Mouse (Mus musculus) forebrain, postnatal 0 days (tissue): ENCODE results near the gene Atp6v1a. TPM values are rescaled to one million over a fixed set of nuclear protein-coding genes. Genes with fewer than 3 reads are reported as not detected.

Source experiments
- ATAC-seq: fragments of 200-750 bp; cut with Nextera tagmentation; 2 replicates; pipeline ENCODE4 v1.8.0; 2017; ENCODE audit warnings: mild to moderate bottlenecking, moderate library complexity
- DNase-seq: peaks from one replicate; pipeline ENCODE4 v3.0.0-alpha.2; 2015
- H3K27ac ChIP-seq: fragments of 300-500 bp; sonication (generic); 2 replicates; pipeline ENCODE4 v1.5.1; 2014; ENCODE audit warnings: low read depth, mild to moderate bottlenecking, antibody characterized with exemption, low read length, moderate library complexity, mixed read lengths
- H3K27me3 ChIP-seq: fragments of 300-500 bp; sonication (generic); 2 replicates; pipeline ENCODE4 v1.6.1; 2014; ENCODE audit warnings: mild to moderate bottlenecking, low read length, mixed read lengths; ENCODE audit not compliant: insufficient read depth
- H3K36me3 ChIP-seq: fragments of 300-500 bp; sonication (generic); 2 replicates; pipeline ENCODE4 v1.6.1; 2014; ENCODE audit warnings: mild to moderate bottlenecking, moderate library complexity; ENCODE audit not compliant: insufficient read depth
- H3K4me1 ChIP-seq: fragments of 300-500 bp; sonication (generic); 2 replicates; pipeline ENCODE4 v1.6.1; 2014; ENCODE audit warnings: antibody characterized with exemption; ENCODE audit not compliant: insufficient read depth
- H3K4me2 ChIP-seq: fragments of 300-500 bp; sonication (generic); 2 replicates; pipeline ENCODE4 v1.6.1; 2014; ENCODE audit warnings: low read depth, mild to moderate bottlenecking, moderate library complexity
- H3K4me3 ChIP-seq: fragments of 300-500 bp; sonication (generic); 2 replicates; pipeline ENCODE4 v1.5.1; 2014; ENCODE audit warnings: low read depth, low read length, mixed read lengths
- H3K9ac ChIP-seq: fragments of 300-500 bp; sonication (generic); 2 replicates; pipeline ENCODE4 v1.6.1; 2014; ENCODE audit warnings: mild to moderate bottlenecking
- H3K9me3 ChIP-seq: fragments of 300-500 bp; sonication (generic); 2 replicates; pipeline ENCODE4 v1.6.1; 2016; ENCODE audit warnings: low read length
- CTCF ChIP-seq: sonication (generic); IDR thresholded peaks from 2 replicates; pipeline ENCODE4 v1.5.1; 2016; ENCODE audit warnings: antibody characterized with exemption, control low read depth, low read depth
- WGBS: fragments of 180-500 bp; shearing (Covaris S2); extraction: QIAGEN DNeasy Blood & Tissue Kit; methylation state at CpG from one replicate; pipeline ENCODE4 v1.1.7; 2014; 5-methylcytosine and 5-hydroxymethylcytosine counted together
- polyA plus RNA-seq: library from polyadenylated mRNA; unstranded; fragments of >200 nt; fragmentation: Nextera tagmentation; extraction: Ambion mirVana; gene quantifications from 2 replicates; pipeline ENCODE4 v1.2.1, GENCODE M21; 2015
- total RNA-seq: library from RNA; depleted of rRNA; stranded (reverse); fragments of >200 nt; gene quantifications from 2 replicates; pipeline ENCODE4 v1.2.3, GENCODE M21; 2014

The Atp6v1a gene
- total and polyA plus RNA-seq, 2 experiments from 2014 or later, result 149 to 192 TPM

DNA sequence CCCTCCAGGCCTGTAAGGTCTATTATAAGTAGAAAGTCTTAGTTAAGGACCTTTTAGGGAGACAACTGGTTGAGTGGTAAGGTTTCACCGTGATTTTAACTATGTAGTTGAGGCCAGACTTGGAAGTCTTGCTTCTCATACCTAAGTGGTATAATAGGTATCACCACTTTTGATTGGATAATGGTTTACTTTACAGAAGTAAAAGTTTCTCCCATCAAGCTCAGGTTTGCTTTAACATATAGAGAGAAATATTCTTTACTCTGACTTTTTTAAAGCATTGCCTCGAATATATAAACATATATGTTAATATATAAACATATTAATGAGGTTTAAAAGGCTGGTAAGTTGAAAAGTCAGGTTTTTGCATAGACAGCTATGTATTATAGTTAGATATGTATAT is 24.3 kb upstream of the Atp6v1a start:
- no peaks in the 10 kb centered on the region for H3K9me3 ChIP-seq
- H3K27me3 ChIP-seq, result no peaks in the 10 kb centered on the region
- H3K27ac ChIP-seq, result no peak overlapping the region
- WGBS, result 94% methylated on average over 2 of the region's 2 CpGs
- no peaks in the 10 kb centered on the region for H3K4me1 ChIP-seq
- DNase-seq (no peak), ATAC-seq (no peak)
- no peaks in the 10 kb centered on the region; the same call in 1 of the 2 replicates for H3K36me3 ChIP-seq
- no peak overlapping the region for H3K4me2 ChIP-seq
- H3K9ac ChIP-seq, result no peak overlapping the region
- TF ChIP-seq CTCF, result no peak
- H3K4me3 ChIP-seq, result no peak overlapping the region

DNA sequence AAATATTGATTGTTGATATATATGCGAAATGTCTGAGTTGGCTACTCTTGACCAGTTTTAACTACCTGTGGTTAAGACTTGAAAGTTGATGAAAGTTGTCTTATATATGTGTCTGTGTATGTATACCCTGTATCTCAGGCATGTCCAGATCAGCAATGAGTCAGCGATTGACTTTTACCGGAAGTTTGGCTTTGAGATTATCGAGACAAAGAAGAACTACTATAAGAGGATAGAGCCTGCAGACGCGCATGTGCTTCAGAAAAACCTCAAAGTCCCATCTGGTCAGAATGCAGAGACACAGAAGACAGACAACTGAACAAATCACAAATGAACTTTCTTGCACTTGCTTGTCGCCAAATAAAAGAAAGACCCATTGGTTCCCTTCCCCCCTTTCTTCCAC is 19.8 kb upstream of the Atp6v1a start:
- no peaks in the 10 kb centered on the region for H3K9me3 ChIP-seq
- WGBS, result 92% methylated on average over 7 of the region's 7 CpGs
- H3K27ac ChIP-seq, result no peak overlapping the region
- no peaks in the 10 kb centered on the region for H3K4me1 ChIP-seq
- no peak overlapping the region for H3K9ac ChIP-seq
- H3K4me2 ChIP-seq, result no peak overlapping the region
- no peaks in the 10 kb centered on the region for H3K27me3 ChIP-seq
- H3K4me3 ChIP-seq, result no peak overlapping the region
- no peak for TF ChIP-seq CTCF
- ATAC-seq (no peak), DNase-seq (no peak)
- no peaks in the 10 kb centered on the region; the same call in 1 of the 2 replicates for H3K36me3 ChIP-seq

DNA sequence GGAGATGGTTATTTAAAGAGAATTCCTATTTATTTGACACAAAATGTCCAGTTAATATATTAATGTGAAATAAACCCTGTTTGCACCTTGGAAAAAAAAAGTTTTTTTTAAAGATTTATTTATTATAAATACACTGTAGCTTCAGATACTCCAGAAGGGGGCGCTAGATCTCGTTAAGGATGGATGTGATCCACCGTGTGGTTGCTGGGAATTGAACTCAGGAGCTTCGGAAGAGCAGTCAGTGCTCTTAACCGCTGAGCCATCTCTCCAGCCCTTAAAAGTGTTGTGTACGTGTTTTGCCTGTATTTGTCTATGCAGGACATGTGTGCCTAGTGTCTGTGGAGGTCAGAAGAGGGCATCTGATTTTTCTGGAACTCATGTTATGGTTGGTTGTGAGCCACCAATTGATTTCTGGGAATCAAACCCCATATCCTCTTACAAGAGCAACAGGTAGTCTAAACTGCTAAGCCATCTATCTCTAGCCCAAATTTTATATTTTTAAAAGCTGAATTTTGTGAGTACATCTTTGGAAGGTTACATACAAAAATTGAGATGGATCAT is 15.1 kb upstream of the Atp6v1a start:
- Histone ChIP-seq H3K4me1 (no peaks in the 10 kb centered on the region), H3K9me3 (no peaks in the 10 kb centered on the region), H3K27ac (no peak overlapping the region), H3K36me3 (no peaks in the 10 kb centered on the region; the same call in 1 of the 2 replicates), H3K4me3 (no peak overlapping the region), H3K27me3 (no peaks in the 10 kb centered on the region), H3K9ac (no peak overlapping the region), H3K4me2 (no peak overlapping the region)
- 68% methylated on average over 6 of the region's 6 CpGs for WGBS
- no peak for TF ChIP-seq CTCF
- DNase-seq (no peak), ATAC-seq (no peak)

DNA sequence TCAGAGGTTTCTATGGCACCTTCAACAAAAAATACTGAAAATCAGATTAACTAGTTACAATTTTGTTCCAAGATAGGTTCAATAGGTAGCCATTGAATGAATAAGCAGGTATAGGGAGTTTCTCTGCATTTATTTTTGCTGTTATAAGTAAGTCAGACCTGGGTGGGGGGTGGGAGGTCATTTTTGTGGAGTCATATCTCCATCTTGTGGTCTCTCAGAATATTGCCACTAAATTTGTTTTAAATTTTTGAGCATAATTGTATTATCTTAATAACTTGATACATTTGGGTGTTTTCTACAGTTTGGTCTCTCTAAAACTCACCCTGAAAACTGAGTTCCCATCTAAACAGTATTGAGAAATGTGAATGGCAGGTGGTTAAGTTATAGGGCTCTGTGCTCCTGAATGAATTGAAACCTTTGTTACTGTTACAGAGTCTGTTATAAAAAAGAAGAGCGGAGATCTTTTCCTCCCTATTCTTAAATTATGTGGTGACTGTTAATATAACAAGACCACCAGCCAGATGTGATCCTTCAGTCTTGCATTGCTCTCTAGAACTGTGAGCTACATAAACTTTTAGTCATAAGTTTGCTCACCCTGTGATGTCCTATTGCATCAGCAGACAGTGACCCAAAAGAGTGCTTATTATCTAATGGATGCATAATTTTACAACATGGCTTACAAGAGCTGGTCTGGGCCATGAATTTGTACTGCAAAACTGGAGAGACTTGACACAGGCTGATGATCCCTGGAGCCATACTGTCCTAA is 9.7 kb upstream of the Atp6v1a start:
- ATAC-seq (no peak), DNase-seq (peak; percentile 35)
- Histone ChIP-seq H3K4me1 (no peaks in the 10 kb centered on the region), H3K4me2 (no peak overlapping the region), H3K36me3 (no peaks in the 10 kb centered on the region), H3K27me3 (no peaks in the 10 kb centered on the region), H3K4me3 (no peak overlapping the region), H3K27ac (no peak overlapping the region), H3K9me3 (no peaks in the 10 kb centered on the region), H3K9ac (no peak overlapping the region)
- TF ChIP-seq CTCF, result peak; percentile 52
- WGBS, result 96% methylated on average over 1 of the region's 1 CpGs

DNA sequence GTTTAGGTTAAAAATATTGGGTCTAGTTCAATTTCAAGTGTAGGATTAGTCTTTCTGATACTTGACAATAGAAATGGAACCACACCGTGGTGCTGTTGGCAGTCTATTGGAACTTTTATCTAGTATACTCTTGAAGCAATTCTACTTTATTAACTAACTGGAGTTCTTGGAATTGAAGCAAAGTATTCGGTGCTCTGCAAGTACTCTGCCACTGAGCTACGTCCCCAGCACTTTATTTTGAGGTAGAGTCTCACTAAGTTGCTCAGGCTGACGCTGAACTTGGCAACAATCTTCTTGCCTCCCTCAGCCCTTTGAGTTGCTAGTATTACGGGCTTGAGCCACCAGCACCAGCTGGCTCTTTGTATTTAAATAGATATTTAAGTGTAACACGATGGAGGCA is 2.0 kb upstream of the Atp6v1a start:
- peaks cover 12% of the 10 kb centered on the region; the same call in 1 of the 2 replicates for H3K4me1 ChIP-seq
- peak overlapping the region; percentile 70 for H3K4me2 ChIP-seq
- no peak for TF ChIP-seq CTCF
- no peaks in the 10 kb centered on the region for H3K36me3 ChIP-seq
- H3K27ac ChIP-seq, result no peak overlapping the region
- no peak overlapping the region for H3K9ac ChIP-seq
- H3K27me3 ChIP-seq, result no peaks in the 10 kb centered on the region
- no peaks in the 10 kb centered on the region for H3K9me3 ChIP-seq
- H3K4me3 ChIP-seq, result no peak overlapping the region
- 22% methylated on average over 6 of the region's 6 CpGs for WGBS
- DNase-seq (peak; percentile 27), ATAC-seq (no peak)

DNA sequence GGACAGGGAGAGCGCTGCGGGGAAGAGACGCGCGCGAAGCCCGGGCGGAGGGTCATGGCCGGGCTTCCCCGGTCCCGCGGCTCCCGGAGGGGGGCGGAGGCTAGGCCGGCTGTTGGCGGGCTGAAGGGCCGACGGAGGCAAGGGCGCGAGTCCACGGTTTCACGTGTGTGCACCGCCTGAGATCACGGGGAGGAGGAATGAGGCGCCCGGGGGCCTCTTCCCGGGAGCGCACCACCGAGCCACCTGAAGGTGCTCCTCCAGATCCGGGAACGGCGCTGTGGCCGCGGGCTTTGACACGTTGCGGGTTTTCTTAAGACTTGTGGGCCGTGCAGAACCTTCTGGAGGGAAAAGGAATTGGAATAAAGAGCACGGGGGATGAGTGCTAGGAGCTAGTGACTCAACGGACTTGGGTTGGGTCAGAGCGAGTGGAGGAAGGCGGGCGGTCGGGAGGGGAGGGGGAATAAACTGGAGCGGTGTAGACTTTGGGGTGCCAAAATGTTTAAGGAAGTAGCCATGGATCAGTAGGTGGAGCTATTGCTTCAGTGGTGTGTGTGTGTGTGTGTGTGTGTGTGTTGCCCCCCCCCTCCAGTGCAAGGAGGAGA is 782 bp upstream of the Atp6v1a start:
- TF ChIP-seq CTCF, result peak; percentile 67
- H3K36me3 ChIP-seq, result no peaks in the 10 kb centered on the region
- peak overlapping the region; percentile 94 for H3K4me3 ChIP-seq
- WGBS, result under 1% methylated on average over 44 of the region's 44 CpGs
- peaks cover 12% of the 10 kb centered on the region; the same call in 1 of the 2 replicates for H3K4me1 ChIP-seq
- peak overlapping the region; percentile 93 for H3K9ac ChIP-seq
- DNase-seq (peak; percentile 74), ATAC-seq (peak; percentile 30)
- no peaks in the 10 kb centered on the region for H3K9me3 ChIP-seq
- H3K4me2 ChIP-seq, result peak overlapping the region; percentile 70
- H3K27ac ChIP-seq, result peak overlapping the region; percentile 92
- H3K27me3 ChIP-seq, result no peaks in the 10 kb centered on the region

DNA sequence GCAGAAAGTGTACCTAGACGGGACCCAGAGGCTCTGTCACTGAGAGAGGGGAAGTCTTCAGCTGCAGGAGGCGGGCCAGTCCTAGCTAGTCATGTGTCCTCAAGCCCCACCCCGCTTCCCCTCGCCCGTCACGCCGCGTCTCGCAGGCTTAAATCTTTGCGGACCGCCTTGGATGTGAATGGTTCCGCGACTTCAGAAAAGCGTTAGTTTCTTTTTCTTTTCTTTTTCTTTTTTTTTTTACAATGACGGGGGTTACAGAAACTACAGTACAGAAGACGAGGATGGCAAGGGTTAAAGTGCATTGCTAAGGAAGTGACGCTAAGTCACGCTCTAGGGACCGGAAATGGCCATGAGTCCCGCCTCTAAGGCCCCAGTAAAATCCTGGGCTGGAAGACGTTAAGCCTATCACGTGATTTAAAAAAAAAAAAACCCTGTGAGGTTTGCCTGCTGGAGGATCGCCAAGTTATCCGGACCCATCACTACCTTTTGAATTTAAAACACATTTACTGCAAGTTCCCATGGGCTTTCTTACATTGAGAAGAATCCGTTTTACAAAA is 448 bp downstream of the Atp6v1a start:
- WGBS, result under 1% methylated on average over 25 of the region's 25 CpGs
- ATAC-seq, result peak; percentile 87

More for the DNA sequence above, 448 bp downstream of the Atp6v1a start:
- H3K4me3 ChIP-seq, result peak overlapping the region; percentile 94
- peaks cover 12% of the 10 kb centered on the region; the same call in 1 of the 2 replicates for H3K4me1 ChIP-seq
- peak overlapping the region; percentile 70 for H3K4me2 ChIP-seq
- TF ChIP-seq CTCF, result no peak
- H3K36me3 ChIP-seq, result no peaks in the 10 kb centered on the region
- H3K27me3 ChIP-seq, result no peaks in the 10 kb centered on the region
- peak overlapping the region; percentile 92 for H3K27ac ChIP-seq
- DNase-seq, result peak; percentile 96
- peak overlapping the region; percentile 93 for H3K9ac ChIP-seq
- no peaks in the 10 kb centered on the region for H3K9me3 ChIP-seq
